Mouse (Mus musculus) stomach, embryonic 15.5 days (tissue): ENCODE data around the gene Zfand3. TPM values are rescaled to one million over a fixed set of nuclear protein-coding genes. Genes with fewer than 3 reads are reported as not detected.

Experiments
- ATAC-seq: fragments of 200-750 bp; cut with Nextera tagmentation; 2 replicates; pipeline ENCODE4 v1.8.0; 2017; ENCODE audit warnings: low read depth, moderate number of reproducible peaks, moderate TSS enrichment; ENCODE audit not compliant: insufficient read depth, low FRiP score
- H3K27ac ChIP-seq: fragments of 300-500 bp; sonication (generic); 2 replicates; pipeline ENCODE4 v1.5.1; 2015; ENCODE audit warnings: mild to moderate bottlenecking, inconsistent platforms
- H3K27me3 ChIP-seq: fragments of 300-500 bp; sonication (generic); replicated peaks from 2 replicates; pipeline ENCODE4 v1.6.1; 2015; ENCODE audit warnings: inconsistent platforms
- H3K36me3 ChIP-seq: fragments of 300-500 bp; sonication (generic); 2 replicates; pipeline ENCODE4 v1.6.1; 2015; ENCODE audit warnings: inconsistent platforms
- H3K4me1 ChIP-seq: fragments of 300-500 bp; sonication (generic); 2 replicates; pipeline ENCODE4 v1.6.1; 2015; ENCODE audit warnings: inconsistent platforms
- H3K4me2 ChIP-seq: fragments of 300-500 bp; sonication (generic); 2 replicates; pipeline ENCODE4 v1.6.1; 2015; ENCODE audit warnings: mild to moderate bottlenecking, inconsistent platforms
- H3K4me3 ChIP-seq: fragments of 300-500 bp; sonication (generic); replicated peaks from 2 replicates; pipeline ENCODE4 v1.5.1; 2015; ENCODE audit warnings: inconsistent platforms
- H3K9ac ChIP-seq: fragments of 300-500 bp; sonication (generic); 2 replicates; pipeline ENCODE4 v1.6.1; 2015; ENCODE audit warnings: inconsistent platforms
- H3K9me3 ChIP-seq: fragments of 300-500 bp; sonication (generic); 2 replicates; pipeline ENCODE4 v1.6.1; 2016; ENCODE audit warnings: inconsistent platforms
- WGBS: fragments of 180-500 bp; shearing (Covaris S2); methylation state at CpG from one replicate; pipeline ENCODE4 v1.1.7; 2015; 5-methylcytosine and 5-hydroxymethylcytosine counted together
- polyA plus RNA-seq: library from polyadenylated mRNA; unstranded; fragments of >200 nt; fragmentation: Nextera tagmentation; extraction: Ambion mirVana; gene quantifications from 2 replicates; pipeline ENCODE4 v1.2.1, GENCODE M21; 2015

The Zfand3 gene
- polyA plus RNA-seq, 1 experiment from 2014 or later = 49.4 TPM

- no peak overlapping the region for H3K9ac ChIP-seq
Observed at GRCm38 (mm10) chr17:30162983-30163382, 158.4 kb downstream of the Zfand3 start.

GRCm38 (mm10) chr17:30163793-30164192 is 159.3 kb downstream of the Zfand3 start:
- no peak overlapping the region for H3K27ac ChIP-seq
- ATAC-seq = no peak
- H3K4me3 ChIP-seq = no peak overlapping the region
- 0 out of 2 replicates have a peak, but pooled peaks cover under 1% of the 10 kb centered on the region for H3K4me1 ChIP-seq
- H3K4me2 ChIP-seq = no peak overlapping the region
- WGBS = 79% methylated on average over 6 of the region's 6 CpGs
- H3K36me3 ChIP-seq = no peaks in the 10 kb centered on the region
- H3K9ac ChIP-seq = no peak overlapping the region
- no peaks in the 10 kb centered on the region for H3K27me3 ChIP-seq
- H3K9me3 ChIP-seq = no peaks in the 10 kb centered on the region

More at GRCm38 (mm10) chr17:30162983-30163382, 158.4 kb downstream of the Zfand3 start:
- Histone ChIP-seq H3K36me3 (no peaks in the 10 kb centered on the region), H3K4me3 (no peak overlapping the region), H3K4me2 (no peak overlapping the region), H3K4me1 (0 out of 2 replicates have a peak, but pooled peaks cover 3% of the 10 kb centered on the region), H3K9me3 (no peaks in the 10 kb centered on the region), H3K27ac (no peak overlapping the region), H3K27me3 (no peaks in the 10 kb centered on the region)
- 71% methylated on average over 5 of the region's 5 CpGs for WGBS
- ATAC-seq = no peak

GRCm38 (mm10) chr17:30164818-30165217 is 160.3 kb downstream of the Zfand3 start:
- H3K4me3 ChIP-seq = no peak overlapping the region
- no peak for ATAC-seq
- H3K27ac ChIP-seq = no peak overlapping the region
- H3K27me3 ChIP-seq = no peaks in the 10 kb centered on the region
- H3K4me1 ChIP-seq = no peaks in the 10 kb centered on the region
- no peaks in the 10 kb centered on the region for H3K9me3 ChIP-seq
- no peak overlapping the region for H3K4me2 ChIP-seq
- no peaks in the 10 kb centered on the region for H3K36me3 ChIP-seq
- WGBS = 70% methylated on average over 9 of the region's 9 CpGs
- no peak overlapping the region for H3K9ac ChIP-seq

GRCm38 (mm10) chr17:30177435-30177834 is 172.9 kb downstream of the Zfand3 start:
- H3K9ac ChIP-seq = no peak overlapping the region
- ATAC-seq = no peak
- no peaks in the 10 kb centered on the region for H3K9me3 ChIP-seq
- no peak overlapping the region for H3K4me3 ChIP-seq
- 85% methylated on average over 4 of the region's 4 CpGs for WGBS
- no peak overlapping the region for H3K4me2 ChIP-seq
- no peaks in the 10 kb centered on the region for H3K36me3 ChIP-seq
- H3K27ac ChIP-seq = no peak overlapping the region
- no peaks in the 10 kb centered on the region for H3K4me1 ChIP-seq
- no peaks in the 10 kb centered on the region for H3K27me3 ChIP-seq

GRCm38 (mm10) chr17:30178402-30178801 is 173.9 kb downstream of the Zfand3 start:
- Histone ChIP-seq H3K4me2 (no peak overlapping the region), H3K36me3 (no peaks in the 10 kb centered on the region), H3K4me3 (no peak overlapping the region), H3K9me3 (no peaks in the 10 kb centered on the region), H3K27ac (no peak overlapping the region), H3K9ac (no peak overlapping the region), H3K4me1 (no peaks in the 10 kb centered on the region), H3K27me3 (no peaks in the 10 kb centered on the region)
- 89% methylated on average over 1 of the region's 1 CpGs for WGBS
- no peak for ATAC-seq

GRCm38 (mm10) chr17:30180197-30180596 is 175.7 kb downstream of the Zfand3 start:
- WGBS = 89% methylated on average over 6 of the region's 6 CpGs
- no peak for ATAC-seq
- Histone ChIP-seq H3K27me3 (no peaks in the 10 kb centered on the region), H3K4me2 (no peak overlapping the region), H3K36me3 (no peaks in the 10 kb centered on the region), H3K4me1 (no peaks in the 10 kb centered on the region), H3K9ac (no peak overlapping the region), H3K9me3 (no peaks in the 10 kb centered on the region), H3K27ac (no peak overlapping the region), H3K4me3 (no peak overlapping the region)

- no peaks in the 10 kb centered on the region for H3K4me1 ChIP-seq
- ATAC-seq = no peak
- H3K36me3 ChIP-seq = no peaks in the 10 kb centered on the region
- no peaks in the 10 kb centered on the region for H3K9me3 ChIP-seq
- H3K9ac ChIP-seq = no peak overlapping the region
- H3K4me3 ChIP-seq = no peak overlapping the region
- no peaks in the 10 kb centered on the region for H3K27me3 ChIP-seq
- no peak overlapping the region for H3K4me2 ChIP-seq
- WGBS = 69% methylated on average over 4 of the region's 4 CpGs
- H3K27ac ChIP-seq = no peak overlapping the region
Observed at GRCm38 (mm10) chr17:30181554-30181953, 177.0 kb downstream of the Zfand3 start.

- Histone ChIP-seq H3K27ac (no peak overlapping the region), H3K4me2 (no peak overlapping the region), H3K36me3 (no peaks in the 10 kb centered on the region), H3K9ac (no peak overlapping the region), H3K9me3 (no peaks in the 10 kb centered on the region), H3K4me1 (peaks cover 2% of the 10 kb centered on the region; the same call in 1 of the 2 replicates), H3K4me3 (no peak overlapping the region), H3K27me3 (no peaks in the 10 kb centered on the region)
- no peak for ATAC-seq
- WGBS = 53% methylated on average over 2 of the region's 2 CpGs
Observed at GRCm38 (mm10) chr17:30182063-30182462, 177.5 kb downstream of the Zfand3 start.

GRCm38 (mm10) chr17:30183561-30183960 is 179.0 kb downstream of the Zfand3 start:
- H3K4me2 ChIP-seq = no peak overlapping the region
- ATAC-seq = no peak
- WGBS = 88% methylated on average over 6 of the region's 6 CpGs
- H3K9me3 ChIP-seq = no peaks in the 10 kb centered on the region
- H3K4me3 ChIP-seq = no peak overlapping the region
- H3K36me3 ChIP-seq = no peaks in the 10 kb centered on the region
- H3K27me3 ChIP-seq = no peaks in the 10 kb centered on the region
- H3K9ac ChIP-seq = no peak overlapping the region
- H3K4me1 ChIP-seq = peaks cover 11% of the 10 kb centered on the region
- H3K27ac ChIP-seq = no peak overlapping the region

- 79% methylated on average over 6 of the region's 6 CpGs for WGBS
- H3K4me1 ChIP-seq = peaks cover 18% of the 10 kb centered on the region
- no peaks in the 10 kb centered on the region for H3K36me3 ChIP-seq
- no peaks in the 10 kb centered on the region for H3K9me3 ChIP-seq
- no peaks in the 10 kb centered on the region for H3K27me3 ChIP-seq
- H3K4me2 ChIP-seq = no peak overlapping the region
- ATAC-seq = no peak
- H3K27ac ChIP-seq = no peak overlapping the region
- no peak overlapping the region for H3K9ac ChIP-seq
- no peak overlapping the region for H3K4me3 ChIP-seq
Observed at GRCm38 (mm10) chr17:30187154-30187553, 182.6 kb downstream of the Zfand3 start.

GRCm38 (mm10) chr17:30187581-30187980 is 183.0 kb downstream of the Zfand3 start:
- Histone ChIP-seq H3K4me1 (peaks cover 18% of the 10 kb centered on the region), H3K27ac (no peak overlapping the region), H3K27me3 (no peaks in the 10 kb centered on the region), H3K9ac (no peak overlapping the region), H3K4me3 (no peak overlapping the region), H3K4me2 (no peak overlapping the region), H3K9me3 (no peaks in the 10 kb centered on the region), H3K36me3 (no peaks in the 10 kb centered on the region)
- WGBS = 43% methylated on average over 5 of the region's 5 CpGs
- no peak for ATAC-seq

GRCm38 (mm10) chr17:30188031-30188981 is 183.8 kb downstream of the Zfand3 start:
- Histone ChIP-seq H3K27me3 (no peaks in the 10 kb centered on the region), H3K36me3 (no peaks in the 10 kb centered on the region), H3K9me3 (no peaks in the 10 kb centered on the region), H3K27ac (no peak overlapping the region), H3K9ac (no peak overlapping the region), H3K4me2 (no peak overlapping the region), H3K4me3 (no peak overlapping the region), H3K4me1 (peaks cover 18% of the 10 kb centered on the region)
- 38% methylated on average over 20 of the region's 20 CpGs for WGBS
- no peak for ATAC-seq
